Mouse (Mus musculus) kidney, embryonic 16.5 days (tissue): ENCODE results near the gene Farp1. TPM values are rescaled to one million over a fixed set of nuclear protein-coding genes. Genes with fewer than 3 reads are reported as not detected.
"Not testable (repeated sequence)": the region's sequence is repeated elsewhere in the genome, so short reads cannot be mapped to it uniquely, and the experiment has no call there.

Experiments
- ATAC-seq: fragments of 200-750 bp; cut with Nextera tagmentation; 2 replicates; pipeline ENCODE4 v1.8.0; 2017; ENCODE audit warnings: moderate TSS enrichment; ENCODE audit not compliant: low FRiP score, low TSS enrichment
- H3K27ac ChIP-seq: fragments of 300-500 bp; sonication (generic); 2 replicates; pipeline ENCODE4 v1.5.1; 2014; ENCODE audit warnings: low read length
- H3K27me3 ChIP-seq: fragments of 300-500 bp; sonication (generic); 2 replicates; pipeline ENCODE4 v1.6.1; 2014; ENCODE audit warnings: low read length, control low read depth, mixed read lengths; ENCODE audit not compliant: insufficient read depth
- H3K36me3 ChIP-seq: fragments of 300-500 bp; sonication (generic); 2 replicates; pipeline ENCODE4 v1.6.1; 2014; ENCODE audit warnings: low read length, control low read depth, mixed read lengths; ENCODE audit not compliant: insufficient read depth
- H3K4me1 ChIP-seq: fragments of 300-500 bp; sonication (generic); 2 replicates; pipeline ENCODE4 v1.6.1; 2014; ENCODE audit warnings: low read length, control low read depth, mixed read lengths; ENCODE audit not compliant: insufficient read depth
- H3K4me2 ChIP-seq: fragments of 300-500 bp; sonication (generic); replicated peaks from 2 replicates; pipeline ENCODE4 v1.6.1; 2014; ENCODE audit warnings: low read depth, low read length
- H3K4me3 ChIP-seq: fragments of 300-500 bp; sonication (generic); 2 replicates; pipeline ENCODE4 v1.5.1; 2014; ENCODE audit warnings: mild to moderate bottlenecking, low read length
- H3K9ac ChIP-seq: fragments of 300-500 bp; sonication (generic); replicated peaks from 2 replicates; pipeline ENCODE4 v1.6.1; 2014; ENCODE audit warnings: low read length
- H3K9me3 ChIP-seq: fragments of 300-500 bp; sonication (generic); 2 replicates; pipeline ENCODE4 v1.6.1; 2016; ENCODE audit warnings: low read length, control low read depth
- WGBS: fragments of 180-500 bp; shearing (Covaris S2); extraction: QIAGEN DNeasy Blood & Tissue Kit; methylation state at CpG from one replicate; pipeline ENCODE4 v1.1.7; 2014; 5-methylcytosine and 5-hydroxymethylcytosine counted together
- polyA plus RNA-seq: library from polyadenylated mRNA; unstranded; fragments of >200 nt; fragmentation: Nextera tagmentation; extraction: Ambion mirVana; gene quantifications from 2 replicates; pipeline ENCODE4 v1.2.1, GENCODE M21; 2015

Gene Farp1
- polyA plus RNA-seq, 1 experiment from 2014 or later = 31.9 TPM

DNA sequence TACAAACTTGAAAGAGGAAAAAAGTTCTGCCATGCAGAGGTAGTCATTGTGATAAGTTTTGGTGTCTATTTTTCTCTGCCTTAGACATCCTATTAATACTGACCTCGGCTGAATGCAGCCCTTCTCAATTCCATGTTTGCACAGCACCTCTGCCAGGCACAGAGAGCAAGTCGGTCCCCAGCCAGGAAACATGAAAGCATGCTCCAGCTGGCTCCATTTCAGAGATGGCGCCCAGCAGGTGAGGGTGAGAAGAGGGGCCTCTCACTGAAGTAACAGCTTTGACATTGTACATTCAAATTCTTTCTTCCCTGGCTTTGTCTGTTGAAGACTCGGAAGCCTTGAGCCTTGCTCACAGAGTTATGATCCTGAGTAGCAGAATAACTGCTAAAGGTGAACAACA, 140.9 kb downstream of the Farp1 start:
- no peak for ATAC-seq
- Histone ChIP-seq H3K9ac (no peak overlapping the region), H3K9me3 (no peaks in the 10 kb centered on the region), H3K4me3 (no peak overlapping the region), H3K27ac (no peak overlapping the region), H3K4me2 (no peak overlapping the region), H3K4me1 (peaks cover 41% of the 10 kb centered on the region), H3K27me3 (no peaks in the 10 kb centered on the region), H3K36me3 (no peaks in the 10 kb centered on the region)
- WGBS = 74% methylated on average over 4 of the region's 4 CpGs

DNA sequence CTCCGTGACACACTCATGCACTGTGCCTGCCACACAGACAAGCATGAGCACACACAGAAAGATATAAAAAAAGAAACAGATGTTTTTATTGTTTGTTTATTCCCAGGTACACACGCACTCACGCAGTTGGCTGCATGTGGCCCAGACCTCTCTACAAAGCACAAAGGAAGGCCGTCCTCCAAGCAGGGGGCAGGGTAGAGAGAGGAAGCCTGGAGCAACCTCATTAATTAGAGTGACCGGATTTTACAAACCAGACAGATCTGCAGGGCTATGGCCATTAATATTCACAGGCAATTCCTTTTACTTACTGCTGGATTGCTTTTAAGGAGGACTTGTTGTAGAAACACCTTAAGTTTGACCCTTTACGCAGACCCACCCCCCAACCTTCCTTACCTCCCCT, 142.9 kb downstream of the Farp1 start:
- ATAC-seq = no peak; the same call in 1 of the 2 replicates
- no peaks in the 10 kb centered on the region for H3K27me3 ChIP-seq
- H3K4me1 ChIP-seq = peaks cover 42% of the 10 kb centered on the region
- H3K9me3 ChIP-seq = no peaks in the 10 kb centered on the region
- H3K9ac ChIP-seq = no peak overlapping the region
- 55% methylated on average over 6 of the region's 6 CpGs for WGBS
- no peak overlapping the region for H3K4me3 ChIP-seq
- no peaks in the 10 kb centered on the region for H3K36me3 ChIP-seq
- 0 out of 2 replicates have a peak overlapping the region, but pooled peaks have one; percentile 20 for H3K27ac ChIP-seq
- H3K4me2 ChIP-seq = no peak overlapping the region

DNA sequence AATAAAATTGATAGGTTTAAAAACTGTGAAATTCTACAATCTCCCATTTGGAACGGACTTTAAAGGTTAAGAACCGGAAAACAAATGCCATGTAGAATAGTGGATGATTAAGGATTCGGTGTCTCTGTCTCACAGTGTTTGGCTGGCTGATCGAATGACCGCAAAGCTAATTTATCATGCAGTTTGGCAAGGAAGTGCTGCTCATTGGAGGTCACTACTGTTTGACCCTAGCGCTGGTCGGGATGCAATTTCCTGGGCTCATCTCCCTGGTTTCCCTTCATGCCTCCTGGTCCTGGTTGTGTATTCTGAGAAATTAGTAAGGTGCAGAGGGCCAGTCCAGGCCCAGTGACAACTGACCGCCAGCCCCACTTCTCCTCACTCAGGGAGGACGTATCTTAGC, 145.6 kb downstream of the Farp1 start:
- WGBS = 31% methylated on average over 9 of the region's 9 CpGs
- peaks cover 37% of the 10 kb centered on the region for H3K4me1 ChIP-seq
- H3K36me3 ChIP-seq = no peaks in the 10 kb centered on the region
- no peak overlapping the region for H3K4me3 ChIP-seq
- no peaks in the 10 kb centered on the region for H3K9me3 ChIP-seq
- 0 out of 2 replicates have a peak overlapping the region, but pooled peaks have one; percentile 6 for H3K27ac ChIP-seq
- ATAC-seq = no peak
- H3K4me2 ChIP-seq = no peak overlapping the region
- no peaks in the 10 kb centered on the region for H3K27me3 ChIP-seq
- H3K9ac ChIP-seq = no peak overlapping the region

DNA sequence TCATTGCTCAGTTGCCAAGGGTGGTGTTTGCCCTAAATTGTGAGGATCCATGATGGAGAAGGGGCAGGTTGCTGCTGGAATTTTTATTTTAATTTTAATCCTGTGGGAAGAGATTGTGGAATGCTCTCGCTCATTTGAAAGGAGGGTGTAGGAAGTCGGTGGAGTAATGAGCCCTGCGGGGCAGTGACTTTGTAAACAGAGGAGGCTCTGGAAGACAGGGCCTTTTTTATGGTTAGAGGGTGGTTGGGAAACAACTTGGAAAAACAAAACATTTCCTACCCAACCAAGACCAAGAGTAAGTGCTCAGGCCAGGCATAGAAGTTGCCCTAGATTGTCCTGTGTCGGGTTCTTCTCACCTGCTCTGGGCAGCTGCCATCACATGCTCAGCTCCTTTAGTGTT, 146.8 kb downstream of the Farp1 start:
- ATAC-seq = 0 out of 2 replicates have a peak, but pooled peaks have one; percentile 43
- Histone ChIP-seq H3K4me2 (no peak overlapping the region), H3K9ac (no peak overlapping the region), H3K4me1 (peaks cover 37% of the 10 kb centered on the region), H3K4me3 (no peak overlapping the region), H3K27ac (peak overlapping the region; percentile 21; the same call in 1 of the 2 replicates), H3K27me3 (no peaks in the 10 kb centered on the region), H3K9me3 (no peaks in the 10 kb centered on the region), H3K36me3 (no peaks in the 10 kb centered on the region; the same call in 1 of the 2 replicates)
- WGBS = 13% methylated on average over 4 of the region's 4 CpGs

DNA sequence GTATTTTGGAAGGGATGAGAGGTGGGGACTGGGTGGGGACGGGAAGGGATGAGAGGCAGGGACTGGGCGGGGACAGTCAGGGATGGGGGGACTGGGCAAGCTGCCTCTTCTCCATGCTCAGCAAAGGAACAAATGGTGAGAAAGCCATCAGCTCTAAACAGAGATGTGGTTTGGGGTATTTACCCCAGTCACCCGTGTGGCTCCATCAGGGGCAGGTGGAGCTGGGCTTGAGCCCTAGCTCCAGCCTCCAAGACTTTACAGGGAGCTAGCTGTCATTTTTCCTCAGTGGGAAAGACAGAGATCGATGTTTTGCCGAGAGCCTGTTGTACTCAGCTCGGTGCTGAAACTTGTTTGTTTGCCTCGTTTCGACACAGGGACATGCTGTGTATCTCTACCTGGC, 148.0 kb downstream of the Farp1 start:
- H3K4me1 ChIP-seq = peaks cover 32% of the 10 kb centered on the region
- 82% methylated on average over 8 of the region's 8 CpGs for WGBS
- ATAC-seq = no peak
- no peaks in the 10 kb centered on the region for H3K27me3 ChIP-seq
- H3K4me2 ChIP-seq = no peak overlapping the region
- no peaks in the 10 kb centered on the region for H3K9me3 ChIP-seq
- H3K27ac ChIP-seq = no peak overlapping the region
- no peaks in the 10 kb centered on the region; the same call in 1 of the 2 replicates for H3K36me3 ChIP-seq
- H3K4me3 ChIP-seq = no peak overlapping the region
- H3K9ac ChIP-seq = no peak overlapping the region

DNA sequence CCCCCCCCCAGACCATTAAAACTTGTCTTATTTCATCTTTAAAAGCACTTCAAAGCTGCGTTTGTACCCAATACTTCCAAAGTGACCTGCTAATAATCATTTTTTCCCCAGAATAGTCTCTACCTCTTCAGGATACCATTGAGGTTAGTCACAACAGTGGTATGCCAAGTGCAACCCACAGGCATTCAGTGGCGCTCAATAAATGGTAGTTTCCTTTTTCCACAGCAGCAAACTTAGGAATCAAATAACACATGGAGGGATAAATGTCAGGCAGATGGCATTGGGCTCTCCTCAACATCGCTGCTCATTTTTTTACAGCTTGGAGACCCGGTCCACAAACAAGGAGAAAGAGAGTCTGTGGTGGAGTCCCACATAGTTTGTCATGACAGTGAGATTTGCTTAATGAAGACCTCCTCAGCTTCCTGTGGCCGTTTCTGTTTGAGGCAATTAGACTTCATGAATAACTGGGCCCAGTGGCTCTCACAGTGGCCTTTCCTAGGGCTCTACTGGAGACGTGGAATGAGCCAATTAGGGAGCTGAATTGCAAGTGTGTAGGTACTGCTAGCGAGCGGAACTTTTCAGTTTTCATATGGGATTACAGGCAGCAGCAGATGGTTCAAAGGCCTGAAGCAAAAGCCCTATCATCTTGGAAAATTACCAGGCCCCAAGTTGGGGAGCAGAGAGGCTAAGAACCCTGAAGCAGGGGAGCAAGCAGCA, 148.6 kb downstream of the Farp1 start:
- Histone ChIP-seq H3K9ac (no peak overlapping the region), H3K9me3 (no peaks in the 10 kb centered on the region), H3K36me3 (no peaks in the 10 kb centered on the region; the same call in 1 of the 2 replicates), H3K4me3 (no peak overlapping the region), H3K27ac (no peak overlapping the region), H3K4me1 (peaks cover 28% of the 10 kb centered on the region), H3K27me3 (no peaks in the 10 kb centered on the region), H3K4me2 (no peak overlapping the region)
- 73% methylated on average over 8 of the region's 8 CpGs for WGBS
- ATAC-seq = no peak

DNA sequence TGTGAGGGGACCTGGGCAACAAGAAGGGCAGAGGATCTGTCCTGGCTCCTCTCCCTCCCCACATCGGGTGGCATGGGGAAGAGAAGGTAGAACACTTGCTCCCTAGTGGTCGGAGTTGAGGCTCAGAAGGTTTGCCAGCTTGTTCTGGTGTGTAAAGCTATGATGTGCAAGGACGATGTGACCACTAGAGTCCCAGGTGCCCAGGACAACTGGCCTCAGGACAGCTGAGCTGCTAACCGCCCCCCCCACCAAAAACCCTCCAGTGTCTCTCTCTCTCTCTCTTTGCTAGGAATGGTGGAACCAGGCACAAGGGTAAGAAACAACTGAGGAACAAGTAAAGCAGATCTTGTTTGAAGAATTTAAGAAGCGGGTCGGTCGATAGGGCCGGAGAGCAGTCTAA, 149.4 kb downstream of the Farp1 start:
- Histone ChIP-seq H3K36me3 (no peaks in the 10 kb centered on the region; the same call in 1 of the 2 replicates), H3K4me3 (no peak overlapping the region), H3K4me2 (no peak overlapping the region), H3K27me3 (no peaks in the 10 kb centered on the region), H3K27ac (no peak overlapping the region), H3K9me3 (no peaks in the 10 kb centered on the region), H3K9ac (no peak overlapping the region), H3K4me1 (peaks cover 28% of the 10 kb centered on the region)
- no peak for ATAC-seq
- WGBS = 97% methylated on average over 8 of the region's 8 CpGs

DNA sequence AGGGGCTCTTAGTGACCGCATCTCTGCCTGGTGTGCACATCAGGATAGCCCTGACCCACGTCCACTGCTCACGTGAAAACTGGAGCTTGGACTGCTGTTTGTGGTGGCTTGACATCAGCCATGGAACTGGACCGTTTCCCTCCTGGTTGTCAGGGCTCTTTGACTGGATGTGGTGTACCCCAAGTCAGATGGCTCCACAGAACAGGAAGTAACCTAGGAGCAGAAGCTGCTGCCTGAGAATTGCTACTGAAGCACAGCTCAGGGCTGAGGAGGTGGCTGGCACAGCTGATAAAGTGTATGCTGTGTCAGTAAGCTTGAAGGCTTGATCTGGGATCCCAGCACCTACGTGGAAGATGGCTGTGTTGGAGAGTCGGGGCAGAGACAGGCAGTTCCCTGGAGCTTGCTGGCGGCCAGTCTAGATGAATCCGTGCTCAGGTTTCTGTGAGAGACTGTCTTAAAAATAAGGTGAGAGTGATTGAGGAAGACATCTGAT, 151.4 kb downstream of the Farp1 start:
- Histone ChIP-seq H3K9ac (no peak overlapping the region), H3K4me1 (peaks cover 21% of the 10 kb centered on the region), H3K4me3 (no peak overlapping the region), H3K36me3 (peaks cover 2% of the 10 kb centered on the region), H3K9me3 (no peaks in the 10 kb centered on the region), H3K27me3 (no peaks in the 10 kb centered on the region), H3K27ac (no peak overlapping the region), H3K4me2 (no peak overlapping the region)
- 91% methylated on average over 8 of the region's 8 CpGs for WGBS
- ATAC-seq = no peak

DNA sequence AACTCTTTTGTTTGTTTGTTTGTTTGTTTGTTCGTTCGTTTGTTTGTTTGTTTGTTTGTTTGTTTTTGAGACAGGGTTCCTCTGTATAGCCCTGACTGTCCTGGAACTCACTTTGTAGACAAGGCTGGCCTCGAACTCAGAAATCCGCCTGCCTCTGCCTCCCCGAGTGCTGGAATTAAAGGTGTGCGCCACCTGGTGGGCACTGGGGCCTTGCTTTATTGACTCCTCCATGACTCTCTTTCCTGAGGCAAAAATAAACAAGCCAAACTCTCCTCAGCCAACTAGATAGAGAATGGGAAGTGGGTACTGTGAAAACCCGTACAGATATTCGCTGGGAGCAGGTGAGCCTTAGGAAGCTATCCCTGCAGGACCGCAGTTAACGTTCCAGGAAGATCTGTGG, 154.8 kb downstream of the Farp1 start:
- not testable (repeated sequence) for ATAC-seq, H3K9me3 ChIP-seq, H3K4me3 ChIP-seq, H3K4me2 ChIP-seq, H3K9ac ChIP-seq, H3K27me3 ChIP-seq, H3K36me3 ChIP-seq, H3K27ac ChIP-seq
- 95% methylated on average over 10 of the region's 10 CpGs for WGBS
- H3K4me1 ChIP-seq = peaks cover 17% of the 10 kb centered on the region; the same call in 1 of the 2 replicates

DNA sequence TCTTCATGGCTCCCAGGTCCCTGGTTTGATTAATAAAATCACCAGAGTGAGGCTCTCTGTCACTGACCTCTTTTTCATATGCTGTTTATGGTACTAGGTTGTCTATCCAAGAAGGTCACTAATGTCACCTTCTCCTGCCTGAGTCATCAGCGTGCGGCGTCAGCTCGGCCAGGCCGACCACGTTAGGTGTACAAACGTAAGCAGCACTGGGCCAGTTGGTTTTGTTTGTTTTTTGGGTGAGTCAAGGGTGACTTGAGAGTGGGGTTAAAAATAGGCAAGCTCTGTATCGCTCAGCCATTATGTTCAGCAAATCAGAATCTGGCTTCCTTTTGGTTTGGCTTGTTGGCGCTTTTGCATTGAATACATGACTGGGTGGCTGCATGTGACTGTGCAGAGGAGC, 155.4 kb downstream of the Farp1 start:
- H3K27ac ChIP-seq = no peak overlapping the region
- 81% methylated on average over 9 of the region's 9 CpGs for WGBS
- ATAC-seq = no peak

More for the DNA sequence above, 155.4 kb downstream of the Farp1 start:
- peaks cover 5% of the 10 kb centered on the region for H3K36me3 ChIP-seq
- H3K27me3 ChIP-seq = no peaks in the 10 kb centered on the region
- H3K4me3 ChIP-seq = no peak overlapping the region
- peaks cover 1% of the 10 kb centered on the region for H3K9me3 ChIP-seq
- no peak overlapping the region for H3K9ac ChIP-seq
- no peak overlapping the region for H3K4me2 ChIP-seq
- H3K4me1 ChIP-seq = peaks cover 17% of the 10 kb centered on the region; the same call in 1 of the 2 replicates
